Mouse (Mus musculus) kidney, adult 2 months (tissue): ENCODE results near the gene Cyp4f13. TPM values are rescaled to one million over a fixed set of nuclear protein-coding genes. Genes with fewer than 3 reads are reported as not detected.

Experiments
- DNase-seq: peaks from one replicate; pipeline ENCODE4 v3.0.0; 2021
- H3K27ac ChIP-seq: fragments of 200-500 bp; 2 replicates; pipeline ENCODE4 v1.5.1; 2012; ENCODE audit warnings: low read depth, low read length, control low read depth, inconsistent platforms; ENCODE audit not compliant: insufficient read depth
- H3K27me3 ChIP-seq: fragments of 200-500 bp; replicated peaks from 2 replicates; pipeline ENCODE4 v1.6.1; 2012; ENCODE audit warnings: mild to moderate bottlenecking, moderate library complexity, low read length, inconsistent platforms; ENCODE audit not compliant: control insufficient read depth, insufficient read depth
- H3K36me3 ChIP-seq: fragments of 200-500 bp; 2 replicates; pipeline ENCODE4 v1.6.1; 2012; ENCODE audit warnings: mild to moderate bottlenecking, moderate library complexity, low read length, inconsistent platforms; ENCODE audit not compliant: control insufficient read depth, insufficient read depth
- H3K4me1 ChIP-seq: fragments of 200-500 bp; 2 replicates; pipeline ENCODE4 v1.6.1; 2011; ENCODE audit warnings: low read length; ENCODE audit not compliant: control insufficient read depth, insufficient read depth
- H3K4me3 ChIP-seq: fragments of 200-500 bp; 2 replicates; pipeline ENCODE4 v1.5.1; 2011; ENCODE audit warnings: mild to moderate bottlenecking, low read depth, low read length, control low read depth; ENCODE audit not compliant: insufficient read depth
- CTCF ChIP-seq: fragments of 200-500 bp; conservative IDR thresholded peaks from 2 replicates; pipeline ENCODE4 v1.5.1; 2011; ENCODE audit warnings: low read depth, mild to moderate bottlenecking, control low read depth, low read length, moderate library complexity, mixed read lengths; ENCODE audit not compliant: insufficient read depth, insufficient read length
- POLR2A ChIP-seq: fragments of 200-500 bp; IDR thresholded peaks from one replicate; pipeline ENCODE4 v1.6.1; 2011; ENCODE audit warnings: low read depth, low read length, control low read depth
- WGBS: fragments of 180-500 bp; shearing (Covaris S2); methylation state at CpG from one replicate; pipeline ENCODE4 v1.1.7; 2018; 5-methylcytosine and 5-hydroxymethylcytosine counted together
- polyA plus RNA-seq: library from polyadenylated mRNA; depleted of rRNA; stranded (reverse); fragments of >200 nt; gene quantifications from 2 replicates; pipeline ENCODE4 v1.2.3, GENCODE M21; 2012

The Cyp4f13 gene
- polyA plus RNA-seq, 1 experiment, result 61.5 TPM

DNA sequence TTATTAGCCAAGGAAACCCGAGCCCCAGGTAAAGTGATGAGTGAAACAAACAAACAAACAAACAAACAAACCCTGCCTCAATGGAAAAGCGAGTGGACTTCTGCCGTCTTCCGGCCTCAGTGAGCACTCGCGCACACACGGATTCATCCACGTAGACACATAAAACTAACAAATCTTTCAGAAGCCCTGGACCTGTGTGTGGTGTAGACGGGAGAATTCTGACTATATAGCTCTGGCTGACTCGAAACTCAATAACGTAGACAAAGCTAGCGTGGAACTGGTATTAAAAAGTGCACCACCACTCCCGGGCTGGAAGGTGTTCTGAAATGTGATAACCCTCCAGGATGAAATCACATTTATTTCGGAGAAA lies 18.0 kb upstream of the Cyp4f13 start:
- Histone ChIP-seq H3K27ac (peak overlapping the region; percentile 24), H3K4me3 (peak overlapping the region; percentile 73), H3K27me3 (no peaks in the 10 kb centered on the region), H3K4me1 (peaks cover 8% of the 10 kb centered on the region; the same call in 1 of the 2 replicates), H3K36me3 (no peaks in the 10 kb centered on the region)
- no peak for DNase-seq
- TF ChIP-seq CTCF (no peak), POLR2A (no peak)
- WGBS, result under 1% methylated on average over 14 of the region's 14 CpGs

DNA sequence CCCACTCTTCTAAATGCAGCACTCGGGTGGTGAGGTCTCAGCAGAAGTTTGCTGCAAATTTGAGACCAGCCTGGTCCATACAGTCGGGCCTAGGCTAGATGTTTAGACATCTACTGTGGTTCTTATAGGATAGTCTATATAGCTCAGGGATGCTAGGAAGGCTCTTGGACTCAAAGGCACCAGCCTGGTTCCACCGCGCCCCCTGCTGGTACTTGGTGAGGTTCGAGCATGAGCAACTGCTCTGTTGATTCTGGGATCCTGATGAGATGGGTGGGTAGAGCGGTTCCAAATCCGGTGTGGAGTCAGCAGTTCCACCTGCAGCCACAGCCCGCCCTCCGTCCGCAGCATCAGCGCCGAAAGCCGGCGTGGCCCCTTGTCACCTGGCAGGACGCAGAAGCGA lies 4.2 kb upstream of the Cyp4f13 start:
- 38% methylated on average over 16 of the region's 16 CpGs for WGBS
- Histone ChIP-seq H3K27me3 (no peaks in the 10 kb centered on the region), H3K4me1 (peaks cover 9% of the 10 kb centered on the region), H3K36me3 (no peaks in the 10 kb centered on the region), H3K27ac (no peak overlapping the region), H3K4me3 (no peak overlapping the region)
- TF ChIP-seq CTCF (peak; percentile 90), POLR2A (no peak)
- DNase-seq, result peak; percentile 85

DNA sequence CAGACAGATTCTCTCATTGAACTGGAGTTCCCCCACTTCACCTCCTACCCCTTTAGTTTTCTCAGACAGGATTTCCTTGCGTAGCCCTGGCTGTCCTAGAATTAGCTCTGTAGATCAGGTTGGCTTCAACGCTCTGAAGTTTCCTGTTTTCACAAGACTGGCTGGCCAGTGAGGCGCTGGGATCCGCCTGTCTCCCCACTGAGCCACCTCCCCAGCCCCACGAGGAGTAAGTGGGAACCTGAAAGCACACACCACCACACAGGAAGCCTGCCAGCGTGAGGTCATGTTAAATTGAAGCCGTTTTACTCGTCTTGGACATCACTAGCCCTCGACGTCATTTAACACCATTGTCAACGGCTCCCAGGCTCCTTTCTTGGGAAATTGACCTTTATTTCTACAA lies 3.8 kb upstream of the Cyp4f13 start:
- TF ChIP-seq CTCF, result no peak
- TF ChIP-seq POLR2A, result no peak
- Histone ChIP-seq H3K36me3 (no peaks in the 10 kb centered on the region), H3K27ac (no peak overlapping the region), H3K27me3 (no peaks in the 10 kb centered on the region), H3K4me1 (peaks cover 13% of the 10 kb centered on the region), H3K4me3 (no peak overlapping the region)
- WGBS, result 79% methylated on average over 11 of the region's 11 CpGs
- DNase-seq, result no peak

DNA sequence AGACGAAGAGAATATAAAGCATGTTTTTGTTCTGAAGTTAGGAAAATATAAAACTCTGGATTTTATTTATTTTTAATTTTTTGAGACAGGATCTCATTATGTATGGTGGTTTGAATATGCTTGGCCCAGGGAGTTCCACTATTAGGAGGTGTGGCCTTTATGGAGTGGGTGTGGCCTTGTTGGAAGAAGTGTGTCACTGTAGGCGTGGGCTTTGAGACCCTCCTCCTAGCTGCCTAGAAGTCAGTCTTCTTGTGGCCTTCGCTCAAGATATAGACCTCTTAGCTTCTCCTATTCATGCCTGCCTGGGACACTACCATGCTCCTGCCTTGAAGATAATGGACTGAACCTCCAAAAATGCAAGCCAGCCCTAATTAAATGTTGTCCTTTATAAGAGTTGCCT lies 2.9 kb upstream of the Cyp4f13 start:
- Histone ChIP-seq H3K4me1 (peaks cover 13% of the 10 kb centered on the region), H3K4me3 (no peak overlapping the region), H3K27me3 (no peaks in the 10 kb centered on the region), H3K36me3 (no peaks in the 10 kb centered on the region), H3K27ac (no peak overlapping the region)
- DNase-seq, result no peak
- TF ChIP-seq CTCF (no peak), POLR2A (no peak)
- 90% methylated on average over 3 of the region's 3 CpGs for WGBS

DNA sequence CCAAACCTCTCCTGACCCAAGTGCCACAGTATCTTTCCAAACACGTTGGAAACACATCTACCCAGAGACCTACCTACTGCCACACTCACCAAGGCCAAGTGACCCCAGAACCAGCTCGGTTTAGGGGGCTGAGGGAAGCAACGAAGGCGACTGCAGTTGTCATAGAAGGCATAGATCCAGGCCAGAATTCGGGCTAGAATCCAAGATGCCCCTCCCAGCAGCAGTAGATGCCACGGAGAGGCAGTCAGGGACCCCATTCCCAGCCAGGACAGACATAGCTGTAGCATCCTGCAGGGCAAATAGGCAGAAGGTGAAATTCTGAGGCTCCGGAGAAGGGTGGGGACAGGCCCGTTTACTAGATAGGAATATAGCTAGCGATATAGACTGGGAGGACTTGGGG lies 486 bp downstream of the Cyp4f13 start:
- peaks cover 13% of the 10 kb centered on the region for H3K4me1 ChIP-seq
- no peaks in the 10 kb centered on the region for H3K36me3 ChIP-seq
- H3K27ac ChIP-seq, result peak overlapping the region; percentile 84
- WGBS, result 35% methylated on average over 9 of the region's 9 CpGs
- DNase-seq, result no peak
- peak overlapping the region; percentile 80 for H3K4me3 ChIP-seq
- TF ChIP-seq POLR2A, result no peak
- H3K27me3 ChIP-seq, result no peaks in the 10 kb centered on the region

DNA sequence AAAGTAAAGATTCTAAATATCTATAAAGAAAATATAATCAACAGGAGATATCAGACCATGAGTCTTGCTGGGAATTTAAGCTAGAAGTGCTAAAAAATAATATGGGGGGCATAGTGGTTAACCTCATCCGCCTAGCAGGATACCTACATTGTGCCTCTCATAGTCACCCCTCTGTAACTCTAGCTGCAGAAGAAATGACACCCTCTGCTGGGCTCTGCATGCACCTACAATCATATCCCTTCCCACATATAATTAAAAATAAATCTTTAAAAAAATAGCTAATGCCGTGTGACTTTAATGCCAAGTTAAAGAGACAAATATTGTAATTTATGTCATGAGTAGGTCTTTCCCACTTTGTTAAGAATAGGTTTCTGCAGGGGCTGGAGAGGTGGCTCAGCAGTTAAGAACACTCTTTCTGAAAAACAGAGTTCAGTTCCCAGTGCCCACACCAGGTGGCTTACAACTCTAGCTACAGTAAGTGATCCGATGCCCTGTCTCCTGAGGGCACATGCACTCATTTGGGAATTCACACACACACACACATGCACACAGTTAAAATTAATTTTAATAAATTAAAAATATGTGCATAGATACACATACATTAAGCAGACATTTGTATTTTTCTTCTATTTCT lies 2.7 kb downstream of the Cyp4f13 start:
- no peak for DNase-seq
- TF ChIP-seq POLR2A (no peak), CTCF (peak; percentile 31; the same call in 1 of the 2 replicates)

DNA sequence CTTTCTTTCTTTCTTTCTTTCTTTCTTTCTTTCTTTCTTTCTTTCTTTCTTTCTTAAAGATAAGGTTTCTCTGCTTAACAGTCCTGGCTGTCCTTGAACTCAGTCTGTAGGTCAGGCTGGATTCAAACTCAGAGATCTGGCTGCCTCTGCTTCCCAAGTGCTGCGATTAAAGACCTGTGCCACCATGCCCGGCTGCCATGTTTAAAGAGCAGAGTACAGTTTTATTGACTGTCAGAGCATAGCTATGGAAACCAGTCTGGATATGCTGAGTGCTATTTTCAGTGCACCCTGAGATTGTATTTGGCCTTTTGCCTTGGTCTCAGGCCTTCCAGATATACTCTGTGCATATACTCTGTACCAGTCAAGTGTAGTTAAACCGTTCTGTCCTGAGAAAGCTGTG lies 3.5 kb downstream of the Cyp4f13 start:
- TF ChIP-seq CTCF (no peak), POLR2A (no peak)
- Histone ChIP-seq H3K4me1 (peaks cover 13% of the 10 kb centered on the region), H3K4me3 (no peak overlapping the region), H3K27me3 (no peaks in the 10 kb centered on the region), H3K27ac (no peak overlapping the region), H3K36me3 (no peaks in the 10 kb centered on the region)
- DNase-seq, result no peak
- WGBS, result 93% methylated on average over 3 of the region's 3 CpGs

More for the DNA sequence above, 2.7 kb downstream of the Cyp4f13 start:
- Histone ChIP-seq H3K36me3 (no peaks in the 10 kb centered on the region), H3K27ac (no peak overlapping the region), H3K4me1 (peaks cover 13% of the 10 kb centered on the region), H3K27me3 (no peaks in the 10 kb centered on the region), H3K4me3 (no peak overlapping the region)
- WGBS, result 56% methylated on average over 3 of the region's 3 CpGs

DNA sequence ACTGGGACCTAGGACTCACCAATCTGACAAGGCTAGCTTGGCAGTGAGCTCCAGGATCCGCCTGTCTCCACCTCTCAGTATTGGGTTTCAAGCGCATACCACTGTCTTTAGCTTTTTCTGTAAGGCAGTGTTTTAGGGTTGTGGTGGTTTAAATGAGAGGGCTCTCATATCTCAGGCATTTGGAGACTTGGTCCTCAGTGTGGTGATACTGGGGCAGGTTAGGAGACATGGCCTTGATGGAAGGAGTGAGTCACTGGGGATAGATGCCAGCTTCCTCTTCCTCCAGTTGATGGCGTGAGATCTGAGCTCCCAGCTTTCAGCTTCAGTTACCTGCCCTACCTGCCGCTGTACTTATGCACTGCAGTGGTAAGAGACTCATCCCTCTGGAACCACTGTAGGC lies 7.4 kb downstream of the Cyp4f13 start:
- WGBS, result 81% methylated on average over 4 of the region's 4 CpGs
- TF ChIP-seq POLR2A (no peak), CTCF (no peak)
- no peaks in the 10 kb centered on the region for H3K27me3 ChIP-seq
- DNase-seq, result no peak
- H3K4me1 ChIP-seq, result no peaks in the 10 kb centered on the region
- no peak overlapping the region for H3K4me3 ChIP-seq
- no peaks in the 10 kb centered on the region for H3K36me3 ChIP-seq
- H3K27ac ChIP-seq, result no peak overlapping the region
